Mouse (Mus musculus) liver, embryonic 15.5 days (tissue): ENCODE data around the gene Rimklb. TPM values are rescaled to one million over a fixed set of nuclear protein-coding genes. Genes with fewer than 3 reads are reported as not detected.
"Not testable (repeated sequence)": the region's sequence is repeated elsewhere in the genome, so short reads cannot be mapped to it uniquely, and the experiment has no call there.

Experiments used
- ATAC-seq: fragments of 200-750 bp; cut with Nextera tagmentation; 2 replicates; pipeline ENCODE4 v1.8.0; 2017; ENCODE audit warnings: moderate number of reproducible peaks, mild to moderate bottlenecking, moderate library complexity; ENCODE audit not compliant: insufficient read depth
- H3K27ac ChIP-seq: fragments of 300-500 bp; sonication (generic); replicated peaks from 2 replicates; pipeline ENCODE4 v1.5.1; 2015; ENCODE audit warnings: mild to moderate bottlenecking, inconsistent platforms
- H3K27me3 ChIP-seq: fragments of 300-500 bp; sonication (generic); 2 replicates; pipeline ENCODE4 v1.6.1; 2015; ENCODE audit warnings: mild to moderate bottlenecking, inconsistent platforms
- H3K36me3 ChIP-seq: fragments of 300-500 bp; sonication (generic); replicated peaks from 2 replicates; pipeline ENCODE4 v1.6.1; 2015; ENCODE audit warnings: moderate library complexity, mild to moderate bottlenecking, inconsistent platforms
- H3K4me1 ChIP-seq: fragments of 300-500 bp; sonication (generic); replicated peaks from 2 replicates; pipeline ENCODE4 v1.6.1; 2015; ENCODE audit warnings: inconsistent platforms
- H3K4me2 ChIP-seq: fragments of 300-500 bp; sonication (generic); 2 replicates; pipeline ENCODE4 v1.6.1; 2015; ENCODE audit warnings: moderate library complexity, mild to moderate bottlenecking, inconsistent platforms
- H3K4me3 ChIP-seq: fragments of 300-500 bp; sonication (generic); replicated peaks from 2 replicates; pipeline ENCODE4 v1.5.1; 2015; ENCODE audit warnings: mild to moderate bottlenecking, inconsistent platforms
- H3K9ac ChIP-seq: fragments of 300-500 bp; sonication (generic); 2 replicates; pipeline ENCODE4 v1.6.1; 2015; ENCODE audit warnings: moderate library complexity, mild to moderate bottlenecking, inconsistent platforms
- H3K9me3 ChIP-seq: fragments of 300-500 bp; sonication (generic); replicated peaks from 2 replicates; pipeline ENCODE4 v1.6.1; 2016; ENCODE audit warnings: inconsistent platforms
- WGBS: fragments of 180-500 bp; shearing (Covaris S2); methylation state at CpG from one replicate; pipeline ENCODE4 v1.1.7; 2015; ENCODE audit warnings: mixed read lengths; ENCODE audit not compliant: insufficient replicate concordance; 5-methylcytosine and 5-hydroxymethylcytosine counted together
- polyA plus RNA-seq: library from polyadenylated mRNA; unstranded; fragments of >200 nt; fragmentation: Nextera tagmentation; extraction: Ambion mirVana; gene quantifications from 2 replicates; pipeline ENCODE4 v1.2.1, GENCODE M21; 2015

The Rimklb gene
- 0.26 and 0.41 TPM in 2 replicates for polyA plus RNA-seq

- ATAC-seq = no peak
- H3K27ac ChIP-seq = no peak within 1 kb of the TSS
- WGBS = 57% methylated on average over 5 of the region's 5 CpGs
- no peak within 1 kb of the TSS for H3K4me2 ChIP-seq
- no peak within 1 kb of the TSS for H3K4me3 ChIP-seq
- H3K4me1 ChIP-seq = no peaks in the 10 kb centered on the region
- H3K9ac ChIP-seq = no peak within 1 kb of the TSS
- H3K36me3 ChIP-seq = no peaks in the 10 kb centered on the region
- H3K27me3 ChIP-seq = peaks cover 52% of the 10 kb centered on the region
- H3K9me3 ChIP-seq = 0 out of 2 replicates have a peak, but pooled peaks cover 2% of the 10 kb centered on the region
Measured at GRCm38 (mm10) chr6:122498661-122499060, at the start of gene Rimklb. TSS of gene Rimklb (minus strand) at chr6:122498761.

DNA sequence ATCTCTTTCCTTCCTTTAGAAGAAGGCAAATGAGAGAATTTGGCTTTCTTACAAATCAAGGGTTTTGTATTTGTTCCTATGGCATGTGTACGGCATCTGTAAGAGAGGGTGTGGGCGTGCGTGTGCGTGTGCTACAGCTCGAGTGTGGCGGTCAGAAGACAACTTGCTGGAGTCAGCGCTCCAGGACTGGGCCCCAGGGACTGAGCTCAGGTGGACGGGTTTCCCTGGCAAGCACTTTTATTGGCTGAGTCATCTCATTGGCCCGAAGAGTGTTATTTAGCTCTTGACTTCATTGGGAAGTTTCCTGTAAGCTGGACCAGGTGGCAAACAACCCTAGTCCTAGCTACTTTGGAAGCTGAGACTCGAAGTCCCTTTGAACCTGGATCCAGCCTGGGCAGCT lies 47.4 kb upstream of the Rimklb start:
- Histone ChIP-seq H3K9me3 (no peaks in the 10 kb centered on the region), H3K9ac (no peak overlapping the region), H3K27me3 (no peaks in the 10 kb centered on the region), H3K4me2 (no peak overlapping the region), H3K27ac (no peak overlapping the region), H3K4me1 (no peaks in the 10 kb centered on the region), H3K4me3 (no peak overlapping the region), H3K36me3 (no peaks in the 10 kb centered on the region)
- WGBS = 71% methylated on average over 10 of the region's 10 CpGs
- ATAC-seq = no peak

GRCm38 (mm10) chr6:122545289-122545882 lies 46.8 kb upstream of the Rimklb start:
- 52% methylated on average over 9 of the region's 9 CpGs for WGBS
- Histone ChIP-seq H3K9me3 (no peaks in the 10 kb centered on the region), H3K9ac (no peak overlapping the region), H3K4me3 (no peak overlapping the region), H3K4me1 (no peaks in the 10 kb centered on the region), H3K27ac (no peak overlapping the region), H3K36me3 (no peaks in the 10 kb centered on the region), H3K27me3 (no peaks in the 10 kb centered on the region), H3K4me2 (no peak overlapping the region)
- ATAC-seq = no peak

GRCm38 (mm10) chr6:122544672-122545071 lies 46.1 kb upstream of the Rimklb start:
- H3K27me3 ChIP-seq = no peaks in the 10 kb centered on the region
- H3K4me3 ChIP-seq = no peak overlapping the region
- no peak overlapping the region for H3K9ac ChIP-seq
- H3K36me3 ChIP-seq = no peaks in the 10 kb centered on the region
- no peak for ATAC-seq
- 73% methylated on average over 1 of the region's 1 CpGs for WGBS
- no peaks in the 10 kb centered on the region for H3K4me1 ChIP-seq
- no peak overlapping the region for H3K27ac ChIP-seq
- H3K4me2 ChIP-seq = no peak overlapping the region
- no peaks in the 10 kb centered on the region for H3K9me3 ChIP-seq

GRCm38 (mm10) chr6:122543574-122543973 lies 45.0 kb upstream of the Rimklb start:
- no peak overlapping the region for H3K4me2 ChIP-seq
- no peaks in the 10 kb centered on the region for H3K4me1 ChIP-seq
- H3K9me3 ChIP-seq = no peaks in the 10 kb centered on the region
- ATAC-seq = no peak
- WGBS = 66% methylated on average over 5 of the region's 5 CpGs
- no peak overlapping the region for H3K27ac ChIP-seq
- H3K9ac ChIP-seq = no peak overlapping the region
- H3K36me3 ChIP-seq = no peaks in the 10 kb centered on the region
- no peaks in the 10 kb centered on the region for H3K27me3 ChIP-seq
- H3K4me3 ChIP-seq = no peak overlapping the region

- H3K27ac ChIP-seq, H3K4me1 ChIP-seq, H3K36me3 ChIP-seq, H3K27me3 ChIP-seq, H3K9me3 ChIP-seq, H3K4me3 ChIP-seq, H3K4me2 ChIP-seq, ATAC-seq, H3K9ac ChIP-seq: not testable (repeated sequence)
- WGBS = 50% methylated on average over 5 of the region's 5 CpGs
Measured at GRCm38 (mm10) chr6:122542459-122542858, 43.9 kb upstream of the Rimklb start.

- H3K4me3 ChIP-seq = no peak overlapping the region
- no peaks in the 10 kb centered on the region for H3K36me3 ChIP-seq
- no peaks in the 10 kb centered on the region for H3K4me1 ChIP-seq
- no peak overlapping the region for H3K9ac ChIP-seq
- no peaks in the 10 kb centered on the region for H3K27me3 ChIP-seq
- ATAC-seq = no peak
- H3K4me2 ChIP-seq = no peak overlapping the region
- H3K27ac ChIP-seq = no peak overlapping the region
- 79% methylated on average over 9 of the region's 9 CpGs for WGBS
- H3K9me3 ChIP-seq = no peaks in the 10 kb centered on the region
Measured at GRCm38 (mm10) chr6:122539564-122539963, 41.0 kb upstream of the Rimklb start.

DNA sequence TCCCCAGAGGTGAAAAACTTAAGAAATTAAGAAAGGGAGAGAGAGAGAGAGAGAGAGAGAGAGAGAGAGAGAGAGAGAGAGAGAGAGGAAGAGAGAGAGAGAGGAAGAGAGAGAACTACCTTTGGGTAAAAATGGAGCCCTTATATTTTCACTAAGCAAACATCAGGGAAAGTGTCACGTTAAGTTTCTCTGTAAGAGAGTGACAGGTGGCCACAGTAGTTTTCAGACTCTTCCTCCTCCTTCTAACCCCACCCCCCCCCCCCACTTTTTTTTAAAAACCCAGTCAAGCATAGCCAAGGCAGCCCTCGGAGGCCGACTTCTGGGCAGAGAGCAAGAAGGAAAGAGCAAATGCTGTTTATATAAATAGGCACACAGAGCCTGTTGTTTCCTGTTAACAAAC lies 35.5 kb upstream of the Rimklb start:
- Histone ChIP-seq H3K27me3 (no peaks in the 10 kb centered on the region), H3K4me2 (no peak overlapping the region), H3K4me3 (no peak overlapping the region), H3K9ac (no peak overlapping the region), H3K9me3 (no peaks in the 10 kb centered on the region), H3K36me3 (no peaks in the 10 kb centered on the region), H3K4me1 (no peaks in the 10 kb centered on the region; the same call in 1 of the 2 replicates), H3K27ac (no peak overlapping the region)
- 34% methylated on average over 3 of the region's 3 CpGs for WGBS
- ATAC-seq = no peak

- H3K9ac ChIP-seq = no peak overlapping the region
Measured at GRCm38 (mm10) chr6:122532883-122533302, 34.3 kb upstream of the Rimklb start.

DNA sequence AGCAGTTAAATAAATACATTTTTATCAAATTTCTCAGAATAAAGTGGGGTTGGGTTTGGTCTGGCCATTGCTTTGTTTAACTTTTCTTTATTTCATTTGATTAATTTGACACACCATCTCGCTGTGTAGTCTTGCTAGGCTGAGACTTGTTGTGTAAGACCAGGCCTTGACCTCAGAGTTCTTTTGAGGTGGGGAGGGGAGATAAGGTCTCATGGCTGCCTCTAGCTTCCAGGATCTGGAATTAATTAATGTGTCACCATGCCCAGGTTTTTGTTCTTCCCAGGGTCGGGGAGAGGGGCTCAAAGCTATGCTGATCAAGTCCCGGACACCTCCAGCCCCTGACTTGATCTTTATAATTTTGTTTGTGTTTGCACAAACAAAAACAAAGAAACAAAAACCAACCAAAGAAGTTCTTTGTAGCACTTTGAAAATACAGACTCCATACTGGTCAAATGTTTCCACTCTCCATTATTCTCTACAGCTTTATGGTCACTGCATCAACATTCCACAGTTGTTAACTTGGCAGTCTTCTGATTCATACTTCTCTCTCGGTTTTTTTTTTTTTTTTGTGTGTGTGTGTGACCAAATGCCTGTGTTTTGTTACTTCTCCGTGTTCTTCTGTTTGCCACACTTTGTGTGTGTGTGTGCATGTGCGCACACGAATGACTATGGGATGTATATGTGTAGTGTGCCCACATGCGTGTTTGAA lies 33.1 kb upstream of the Rimklb start:
- Histone ChIP-seq H3K4me3 (no peak overlapping the region), H3K4me2 (no peak overlapping the region), H3K36me3 (no peaks in the 10 kb centered on the region), H3K4me1 (no peaks in the 10 kb centered on the region; the same call in 1 of the 2 replicates), H3K9me3 (no peaks in the 10 kb centered on the region), H3K27me3 (peaks cover 13% of the 10 kb centered on the region), H3K27ac (no peak overlapping the region), H3K9ac (no peak overlapping the region)
- no peak for ATAC-seq
- 62% methylated on average over 8 of the region's 8 CpGs for WGBS

More at GRCm38 (mm10) chr6:122532883-122533302, 34.3 kb upstream of the Rimklb start:
- Histone ChIP-seq H3K36me3 (no peaks in the 10 kb centered on the region), H3K27ac (no peak overlapping the region), H3K4me3 (no peak overlapping the region), H3K4me2 (peak overlapping the region; percentile 38), H3K27me3 (peaks cover 8% of the 10 kb centered on the region), H3K4me1 (no peaks in the 10 kb centered on the region; the same call in 1 of the 2 replicates), H3K9me3 (no peaks in the 10 kb centered on the region)
- no peak for ATAC-seq
- WGBS = 4% methylated on average over 4 of the region's 4 CpGs

DNA sequence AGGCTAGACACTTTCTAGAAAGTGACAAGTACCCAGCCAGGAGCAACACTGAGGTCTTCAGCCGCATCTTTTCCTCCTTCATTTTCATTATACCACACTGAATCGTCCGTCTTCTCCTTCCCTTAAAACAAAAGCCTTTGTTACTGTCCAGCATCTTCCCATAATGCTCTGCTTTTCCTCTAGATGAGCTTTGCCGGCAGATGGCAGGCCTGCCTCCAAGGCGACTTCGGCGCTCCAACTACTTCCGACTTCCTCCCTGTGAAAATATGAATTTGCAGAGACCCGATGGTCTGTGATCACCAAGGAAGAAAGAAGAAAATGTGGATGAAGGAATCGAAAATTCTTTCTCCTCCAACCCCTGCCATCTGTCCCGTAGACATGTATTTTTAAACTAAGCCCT lies 29.6 kb upstream of the Rimklb start:
- Histone ChIP-seq H3K4me2 (no peak overlapping the region), H3K27ac (no peak overlapping the region), H3K27me3 (peaks cover 13% of the 10 kb centered on the region), H3K36me3 (no peaks in the 10 kb centered on the region), H3K4me1 (no peaks in the 10 kb centered on the region; the same call in 1 of the 2 replicates), H3K9me3 (no peaks in the 10 kb centered on the region), H3K4me3 (no peak overlapping the region), H3K9ac (no peak overlapping the region)
- ATAC-seq = no peak
- WGBS = 60% methylated on average over 11 of the region's 11 CpGs
